Mouse (Mus musculus) ES-Bruce4 (cell line): Measurements from ENCODE around the gene Gm10271. TPM values are rescaled to one million over a fixed set of nuclear protein-coding genes. Genes with fewer than 3 reads are reported as not detected.

Experiments used
- H3K27ac ChIP-seq: 2 replicates; pipeline ENCODE4 v1.5.1; 2012; ENCODE audit warnings: low read length, inconsistent platforms; ENCODE audit not compliant: insufficient read depth
- H3K27me3 ChIP-seq: 2 replicates; pipeline ENCODE4 v1.6.1; 2012; ENCODE audit warnings: mild to moderate bottlenecking, low read length, inconsistent platforms; ENCODE audit not compliant: control insufficient read depth, poor library complexity, insufficient read depth, severe bottlenecking
- H3K36me3 ChIP-seq: 2 replicates; pipeline ENCODE4 v1.6.1; 2012; ENCODE audit warnings: inconsistent platforms, mild to moderate bottlenecking, low read length, moderate library complexity; ENCODE audit not compliant: control insufficient read depth, poor library complexity, insufficient read depth, severe bottlenecking
- H3K4me1 ChIP-seq: one replicate; pipeline ENCODE4 v1.8.1; 2011; ENCODE audit warnings: low read length; ENCODE audit not compliant: control insufficient read depth, insufficient read depth
- H3K4me3 ChIP-seq: 2 replicates; pipeline ENCODE4 v1.5.1; 2011; ENCODE audit warnings: low read depth, mild to moderate bottlenecking, low read length
- H3K9ac ChIP-seq: 2 replicates; pipeline ENCODE4 v1.6.1; 2012; ENCODE audit warnings: low read depth, mild to moderate bottlenecking, inconsistent platforms; ENCODE audit not compliant: poor library complexity, severe bottlenecking
- H3K9me3 ChIP-seq: replicated peaks from 2 replicates; pipeline ENCODE4 v1.6.1; 2012; ENCODE audit warnings: mild to moderate bottlenecking, low read length, inconsistent platforms; ENCODE audit not compliant: control insufficient read depth, poor library complexity, insufficient read depth, severe bottlenecking
- CTCF ChIP-seq: IDR thresholded peaks from one replicate; pipeline ENCODE4 v1.8.1; 2011; ENCODE audit warnings: low read depth, low read length
- EP300 ChIP-seq: IDR thresholded peaks from 2 replicates; pipeline ENCODE4 v1.6.1; 2011; ENCODE audit warnings: low read depth, low read length; ENCODE audit not compliant: insufficient read depth
- POLR2A ChIP-seq: IDR thresholded peaks from one replicate; pipeline ENCODE4 v1.8.1; 2011; ENCODE audit warnings: low read length; ENCODE audit not compliant: insufficient read depth
- polyA plus RNA-seq: library from polyadenylated mRNA; stranded (reverse); fragments of >200 nt; gene quantifications from 2 replicates; pipeline ENCODE4 v1.2.4, GENCODE M21; 2011; ENCODE audit warnings: low read depth; ENCODE audit not compliant: missing spikeins, insufficient read depth, insufficient read length

Gene Gm10271
- polyA plus RNA-seq, 1 experiment, result not detected

- H3K27me3 ChIP-seq, result no peaks in the 10 kb centered on the region
- peaks cover 1% of the 10 kb centered on the region for H3K4me1 ChIP-seq
- no peaks in the 10 kb centered on the region for H3K9me3 ChIP-seq
- H3K36me3 ChIP-seq, result no peaks in the 10 kb centered on the region
- H3K9ac ChIP-seq, result no peak overlapping the region
- H3K27ac ChIP-seq, result no peak overlapping the region
- TF ChIP-seq CTCF (peak; percentile 44), EP300 (no peak)
- H3K4me3 ChIP-seq, result no peak overlapping the region
Observed at GRCm38 (mm10) chr10:116980888-116981287, 8.5 kb upstream of the Gm10271 start.

GRCm38 (mm10) chr10:116980273-116980672 is 7.9 kb upstream of the Gm10271 start:
- Histone ChIP-seq H3K9ac (no peak overlapping the region), H3K36me3 (no peaks in the 10 kb centered on the region), H3K9me3 (no peaks in the 10 kb centered on the region), H3K4me3 (no peak overlapping the region), H3K27ac (no peak overlapping the region), H3K27me3 (no peaks in the 10 kb centered on the region), H3K4me1 (peaks cover 1% of the 10 kb centered on the region)
- TF ChIP-seq EP300, result no peak
- TF ChIP-seq CTCF, result no peak
- no peak for TF ChIP-seq POLR2A

GRCm38 (mm10) chr10:116978841-116979240 is 6.4 kb upstream of the Gm10271 start:
- Histone ChIP-seq H3K27me3 (no peaks in the 10 kb centered on the region), H3K9ac (no peak overlapping the region), H3K4me1 (no peaks in the 10 kb centered on the region), H3K36me3 (no peaks in the 10 kb centered on the region), H3K27ac (no peak overlapping the region), H3K4me3 (no peak overlapping the region), H3K9me3 (no peaks in the 10 kb centered on the region)
- no peak for TF ChIP-seq EP300
- TF ChIP-seq POLR2A, result no peak

GRCm38 (mm10) chr10:116977858-116978257 is 5.4 kb upstream of the Gm10271 start:
- no peak overlapping the region for H3K4me3 ChIP-seq
- no peak overlapping the region for H3K9ac ChIP-seq
- H3K9me3 ChIP-seq, result no peaks in the 10 kb centered on the region
- TF ChIP-seq CTCF (no peak), EP300 (no peak), POLR2A (no peak)
- no peaks in the 10 kb centered on the region for H3K27me3 ChIP-seq
- H3K27ac ChIP-seq, result no peak overlapping the region
- no peaks in the 10 kb centered on the region for H3K4me1 ChIP-seq
- no peaks in the 10 kb centered on the region for H3K36me3 ChIP-seq

DNA sequence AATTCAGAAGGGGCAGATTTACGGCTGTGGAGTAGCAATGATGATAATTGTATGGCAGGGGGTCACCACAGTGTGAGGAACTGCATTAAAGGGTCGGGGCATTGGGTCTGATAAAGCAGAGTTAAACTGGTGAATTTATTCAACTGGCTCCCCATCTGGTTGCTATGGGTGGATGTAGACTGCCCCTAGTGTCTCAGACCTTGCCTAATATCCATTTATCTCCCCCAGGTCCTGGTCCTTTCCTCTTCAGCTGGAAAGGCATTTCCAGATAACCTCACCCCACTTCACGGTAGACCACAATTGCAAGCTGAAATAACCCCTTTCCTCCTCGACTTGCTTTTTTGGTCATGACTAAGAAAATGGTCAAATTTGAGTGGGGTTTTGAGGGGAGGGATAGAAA is 5.0 kb upstream of the Gm10271 start:
- no peaks in the 10 kb centered on the region for H3K27me3 ChIP-seq
- H3K27ac ChIP-seq, result no peak overlapping the region
- TF ChIP-seq POLR2A (no peak), EP300 (no peak)
- no peaks in the 10 kb centered on the region for H3K9me3 ChIP-seq
- H3K9ac ChIP-seq, result no peak overlapping the region
- H3K36me3 ChIP-seq, result no peaks in the 10 kb centered on the region
- H3K4me3 ChIP-seq, result no peak overlapping the region
- no peaks in the 10 kb centered on the region for H3K4me1 ChIP-seq

- no peak for TF ChIP-seq EP300
- TF ChIP-seq POLR2A, result no peak
- TF ChIP-seq CTCF, result no peak
- Histone ChIP-seq H3K4me3 (no peak overlapping the region), H3K4me1 (no peaks in the 10 kb centered on the region), H3K27ac (no peak overlapping the region), H3K36me3 (no peaks in the 10 kb centered on the region), H3K27me3 (no peaks in the 10 kb centered on the region; the same call in 1 of the 2 replicates), H3K9me3 (no peaks in the 10 kb centered on the region; the same call in 1 of the 2 replicates), H3K9ac (no peak overlapping the region)
Observed at GRCm38 (mm10) chr10:116968741-116969140, 3.7 kb downstream of the Gm10271 start.
